Mouse (Mus musculus) liver, embryonic 16.5 days (tissue): Measurements from ENCODE around the gene Spata2l. TPM values are rescaled to one million over a fixed set of nuclear protein-coding genes. Genes with fewer than 3 reads are reported as not detected.
"Not testable (repeated sequence)": the region's sequence is repeated elsewhere in the genome, so short reads cannot be mapped to it uniquely, and the experiment has no call there.

Experiments used
- ATAC-seq: fragments of 200-750 bp; cut with Nextera tagmentation; 2 replicates; pipeline ENCODE4 v1.8.0; 2017; ENCODE audit warnings: low read depth, mild to moderate bottlenecking, moderate number of reproducible peaks, moderate library complexity
- H3K27ac ChIP-seq: fragments of 300-500 bp; sonication (generic); 2 replicates; pipeline ENCODE4 v1.5.1; 2014; ENCODE audit warnings: mild to moderate bottlenecking, low read length
- H3K27me3 ChIP-seq: fragments of 300-500 bp; sonication (generic); 2 replicates; pipeline ENCODE4 v1.6.1; 2014; ENCODE audit warnings: low read depth, low read length, mixed read lengths; ENCODE audit not compliant: control insufficient read depth, insufficient read depth
- H3K36me3 ChIP-seq: fragments of 300-500 bp; sonication (generic); 2 replicates; pipeline ENCODE4 v1.6.1; 2014; ENCODE audit warnings: mild to moderate bottlenecking; ENCODE audit not compliant: control insufficient read depth, insufficient read depth
- H3K4me1 ChIP-seq: fragments of 300-500 bp; sonication (generic); 2 replicates; pipeline ENCODE4 v1.6.1; 2014; ENCODE audit warnings: low read depth, low read length, mixed read lengths; ENCODE audit not compliant: control insufficient read depth
- H3K4me2 ChIP-seq: fragments of 300-500 bp; sonication (generic); 2 replicates; pipeline ENCODE4 v1.6.1; 2014; ENCODE audit warnings: low read depth, low read length, mixed read lengths
- H3K4me3 ChIP-seq: fragments of 300-500 bp; sonication (generic); 2 replicates; pipeline ENCODE4 v1.5.1; 2014; ENCODE audit warnings: low read depth, mild to moderate bottlenecking, low read length
- H3K9ac ChIP-seq: fragments of 300-500 bp; sonication (generic); 2 replicates; pipeline ENCODE4 v1.6.1; 2014; ENCODE audit warnings: low read depth, low read length
- H3K9me3 ChIP-seq: fragments of 300-500 bp; sonication (generic); replicated peaks from 2 replicates; pipeline ENCODE4 v1.6.1; 2016; ENCODE audit warnings: low read length; ENCODE audit not compliant: control insufficient read depth
- WGBS: fragments of 180-500 bp; shearing (Covaris S2); extraction: QIAGEN DNeasy Blood & Tissue Kit; methylation state at CpG from one replicate; pipeline ENCODE4 v1.1.7; 2014; ENCODE audit not compliant: insufficient replicate concordance; 5-methylcytosine and 5-hydroxymethylcytosine counted together
- polyA plus RNA-seq: library from polyadenylated mRNA; unstranded; fragments of >200 nt; fragmentation: Nextera tagmentation; extraction: Ambion mirVana; gene quantifications from 2 replicates; pipeline ENCODE4 v1.2.1, GENCODE M21; 2015

Gene Spata2l
- polyA plus RNA-seq, 1 experiment from 2014 or later, result 3.3 TPM

- Histone ChIP-seq H3K27me3 (peaks cover 15% of the 10 kb centered on the region), H3K4me1 (peaks cover 26% of the 10 kb centered on the region), H3K4me2 (no peak overlapping the region), H3K4me3 (no peak overlapping the region), H3K27ac (no peak overlapping the region), H3K9ac (no peak overlapping the region), H3K9me3 (no peaks in the 10 kb centered on the region), H3K36me3 (no peaks in the 10 kb centered on the region)
- 85% methylated on average over 10 of the region's 10 CpGs for WGBS
- ATAC-seq, result no peak
These were observed 3.4 kb upstream of the Spata2l start for GRCm38 (mm10) chr8:123239398-123239797.

DNA sequence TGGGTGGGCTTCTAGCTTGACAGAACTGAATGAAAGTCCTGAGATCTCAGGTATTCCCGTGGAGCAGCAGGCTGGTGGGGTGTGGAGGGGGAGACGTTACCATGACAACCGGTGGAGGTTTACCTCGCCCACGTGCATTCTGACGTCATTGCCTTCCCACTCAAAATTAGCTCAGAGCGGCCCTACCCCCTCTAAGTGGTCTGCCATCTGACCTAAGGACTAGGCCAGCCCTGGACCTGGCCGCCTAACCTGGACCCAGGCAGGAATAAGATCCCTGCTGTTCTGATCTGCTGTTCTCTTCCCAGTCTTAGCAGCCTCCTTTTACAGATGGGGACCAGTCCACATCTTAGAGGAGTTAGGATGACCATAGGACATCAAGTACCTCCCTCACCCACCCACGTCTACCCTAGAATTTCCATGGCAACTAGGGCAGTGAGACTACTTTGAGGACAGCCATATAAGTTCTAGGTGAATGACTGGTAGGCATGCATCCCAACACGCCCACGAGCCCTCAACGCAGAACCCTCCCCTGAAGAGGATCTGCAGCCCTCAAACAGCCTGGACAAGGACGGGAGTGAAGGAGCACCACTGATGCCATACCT lies 1.0 kb downstream of the Spata2l start:
- no peak for ATAC-seq
- Histone ChIP-seq H3K4me3 (peak overlapping the region; percentile 70), H3K9me3 (no peaks in the 10 kb centered on the region), H3K4me2 (peak overlapping the region; percentile 94), H3K27me3 (peaks cover 15% of the 10 kb centered on the region), H3K27ac (no peak overlapping the region), H3K4me1 (peaks cover 18% of the 10 kb centered on the region), H3K9ac (peak overlapping the region; percentile 61), H3K36me3 (no peaks in the 10 kb centered on the region)
- WGBS, result 31% methylated on average over 13 of the region's 13 CpGs

GRCm38 (mm10) chr8:123233760-123234159 lies 2.3 kb downstream of the Spata2l start:
- Histone ChIP-seq H3K4me3 (no peak overlapping the region), H3K36me3 (no peaks in the 10 kb centered on the region), H3K27ac (no peak overlapping the region), H3K9ac (no peak overlapping the region), H3K4me2 (no peak overlapping the region), H3K27me3 (peaks cover 15% of the 10 kb centered on the region), H3K4me1 (peaks cover 18% of the 10 kb centered on the region), H3K9me3 (no peaks in the 10 kb centered on the region)
- WGBS, result 70% methylated on average over 11 of the region's 11 CpGs
- ATAC-seq, result no peak

DNA sequence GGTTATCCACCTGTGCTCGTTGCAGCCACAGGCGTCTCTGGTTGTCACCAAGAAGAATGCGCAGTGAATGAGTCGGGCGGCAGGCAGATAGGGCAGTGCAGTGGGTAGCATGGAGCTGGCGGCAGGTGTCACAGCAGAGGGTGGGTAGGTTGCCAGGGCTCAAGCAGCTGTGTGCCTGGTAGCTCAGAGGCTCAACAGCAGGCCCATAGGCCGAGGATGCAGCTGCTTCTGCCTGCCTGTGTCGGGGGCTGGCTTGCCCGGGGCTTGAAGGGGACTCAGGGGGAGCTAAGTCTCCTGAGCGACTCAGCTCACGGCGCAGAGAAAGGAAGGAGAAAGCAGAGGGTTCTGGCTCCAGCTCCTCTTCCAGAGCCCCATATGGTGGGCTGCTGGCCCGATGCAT lies 2.7 kb downstream of the Spata2l start:
- H3K36me3 ChIP-seq, result no peaks in the 10 kb centered on the region
- peaks cover 15% of the 10 kb centered on the region for H3K27me3 ChIP-seq
- no peaks in the 10 kb centered on the region for H3K9me3 ChIP-seq
- peaks cover 18% of the 10 kb centered on the region for H3K4me1 ChIP-seq
- no peak overlapping the region for H3K4me3 ChIP-seq
- ATAC-seq, result no peak
- no peak overlapping the region for H3K9ac ChIP-seq
- no peak overlapping the region for H3K4me2 ChIP-seq
- H3K27ac ChIP-seq, result no peak overlapping the region
- WGBS, result 64% methylated on average over 13 of the region's 13 CpGs

GRCm38 (mm10) chr8:123232553-123232952 lies 3.5 kb downstream of the Spata2l start:
- Histone ChIP-seq H3K4me2 (no peak overlapping the region), H3K4me1 (peaks cover 18% of the 10 kb centered on the region), H3K36me3 (0 out of 2 replicates have a peak, but pooled peaks cover 4% of the 10 kb centered on the region), H3K4me3 (no peak overlapping the region), H3K9me3 (no peaks in the 10 kb centered on the region), H3K27me3 (peaks cover 15% of the 10 kb centered on the region), H3K9ac (no peak overlapping the region), H3K27ac (no peak overlapping the region)
- 43% methylated on average over 7 of the region's 7 CpGs for WGBS
- ATAC-seq, result no peak

GRCm38 (mm10) chr8:123231742-123232141 lies 4.3 kb downstream of the Spata2l start:
- no peak overlapping the region for H3K27ac ChIP-seq
- ATAC-seq, result no peak
- no peak overlapping the region for H3K4me2 ChIP-seq
- H3K36me3 ChIP-seq, result 0 out of 2 replicates have a peak, but pooled peaks cover 4% of the 10 kb centered on the region
- no peaks in the 10 kb centered on the region for H3K9me3 ChIP-seq
- whole genome bisulfite sequencing, result 59% methylated on average over 5 of the region's 5 CpGs
- H3K27me3 ChIP-seq, result peaks cover 15% of the 10 kb centered on the region
- peaks cover 18% of the 10 kb centered on the region for H3K4me1 ChIP-seq
- H3K4me3 ChIP-seq, result no peak overlapping the region
- no peak overlapping the region for H3K9ac ChIP-seq

GRCm38 (mm10) chr8:123230326-123230725 lies 5.7 kb downstream of the Spata2l start:
- not testable (repeated sequence) for H3K4me3 ChIP-seq, H3K4me2 ChIP-seq, H3K27me3 ChIP-seq, H3K9ac ChIP-seq, H3K36me3 ChIP-seq, H3K9me3 ChIP-seq, ATAC-seq, H3K27ac ChIP-seq, H3K4me1 ChIP-seq
- 67% methylated on average over 9 of the region's 11 CpGs for WGBS

DNA sequence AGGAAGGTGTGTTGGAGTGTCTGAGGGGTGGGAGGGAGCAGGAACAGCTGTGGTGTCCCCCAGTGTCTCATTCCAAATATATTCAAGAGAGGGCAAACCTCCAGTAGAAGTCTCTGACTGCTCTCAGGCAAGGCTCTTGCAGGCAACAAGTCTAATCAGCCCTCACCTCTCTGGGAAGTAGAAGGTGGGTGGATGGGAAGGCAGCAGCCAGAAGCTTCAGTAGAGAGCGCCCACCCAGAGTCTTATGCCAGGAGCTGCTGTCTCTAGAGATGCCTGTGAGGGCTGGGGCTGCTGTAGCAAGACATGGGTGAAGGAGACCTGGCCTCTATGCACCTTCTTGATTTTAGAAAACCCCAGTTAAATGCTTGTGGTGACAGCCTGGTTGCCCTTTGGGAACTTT lies 7.6 kb downstream of the Spata2l start:
- no peak overlapping the region for H3K9ac ChIP-seq
- H3K4me1 ChIP-seq, result peaks cover 14% of the 10 kb centered on the region
- H3K36me3 ChIP-seq, result 0 out of 2 replicates have a peak, but pooled peaks cover 4% of the 10 kb centered on the region
- H3K27me3 ChIP-seq, result no peaks in the 10 kb centered on the region
- no peak for ATAC-seq
- H3K27ac ChIP-seq, result no peak overlapping the region
- WGBS, result 76% methylated on average over 1 of the region's 1 CpGs
- no peaks in the 10 kb centered on the region for H3K9me3 ChIP-seq
- H3K4me2 ChIP-seq, result no peak overlapping the region
- no peak overlapping the region for H3K4me3 ChIP-seq

DNA sequence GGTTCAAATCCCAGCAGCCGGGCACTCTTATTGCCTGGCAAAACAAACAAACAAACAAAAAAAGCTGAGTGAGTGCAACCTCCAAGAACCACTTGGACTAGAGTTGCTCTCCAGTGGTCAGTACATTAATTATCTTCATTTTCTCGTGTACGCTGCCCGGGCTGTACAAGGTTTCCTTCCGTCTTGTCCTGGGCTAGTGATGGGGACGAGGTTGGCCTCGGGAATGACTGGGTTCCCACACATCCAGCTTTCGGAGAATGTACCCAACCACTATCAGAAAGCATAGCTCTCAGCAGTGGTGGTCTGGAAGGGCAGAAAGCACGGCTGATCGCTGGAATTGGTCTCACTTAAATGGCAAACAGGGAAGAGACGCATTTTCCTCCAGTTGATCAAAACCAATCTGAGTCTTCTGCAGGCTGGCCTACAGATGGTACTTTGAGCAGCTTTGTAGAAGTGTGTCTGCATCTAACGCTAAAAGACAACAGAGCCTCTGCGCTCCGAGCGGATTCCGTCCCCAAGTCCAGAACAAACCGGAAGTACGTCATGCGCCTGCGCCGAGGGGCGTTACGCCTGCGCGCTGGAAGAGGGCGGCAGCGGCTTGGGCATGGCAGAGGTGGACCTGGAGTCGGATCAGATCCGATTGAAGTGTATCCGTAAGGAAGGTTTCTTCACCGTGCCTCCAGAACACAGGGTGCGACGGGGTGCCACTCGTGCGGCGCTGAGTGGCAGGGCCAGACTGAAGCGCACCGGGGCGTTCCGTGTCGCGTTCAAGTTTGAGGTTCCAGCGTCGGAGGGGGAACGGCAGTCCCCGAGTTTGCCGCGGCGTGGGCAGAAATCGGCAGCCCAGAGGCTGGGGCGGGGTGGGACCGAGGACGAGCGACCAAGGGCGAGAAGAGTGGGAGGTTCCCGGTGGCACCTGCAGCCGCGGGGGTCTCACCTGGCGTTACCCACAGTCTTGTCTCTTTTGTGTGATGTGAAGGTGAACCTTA lies 11.5 kb downstream of the Spata2l start, which contains the start of gene Cdk10:
TSS of gene Cdk10 (plus strand) at position 565 of the 989 bp plus-strand sequence.
- WGBS, result 2% methylated on average over 59 of the region's 59 CpGs
- peak within 1 kb of the TSS; percentile 84 for H3K4me3 ChIP-seq
- peak; percentile 91 for ATAC-seq
- no peaks in the 10 kb centered on the region for H3K9me3 ChIP-seq
- H3K36me3 ChIP-seq, result 0 out of 2 replicates have a peak, but pooled peaks cover 4% of the 10 kb centered on the region
- peak within 1 kb of the TSS; percentile 71 for H3K27ac ChIP-seq
- H3K4me1 ChIP-seq, result peaks cover 14% of the 10 kb centered on the region
- H3K4me2 ChIP-seq, result peak within 1 kb of the TSS; percentile 99
- no peaks in the 10 kb centered on the region for H3K27me3 ChIP-seq
- H3K9ac ChIP-seq, result peak within 1 kb of the TSS; percentile 69
